Mouse (Mus musculus) fat pad, adult 2 months (tissue): ENCODE data around the gene Epx.
"Not testable (repeated sequence)": the region's sequence is repeated elsewhere in the genome, so short reads cannot be mapped to it uniquely, and the experiment has no call there.

ENCODE experiments used
- DNase-seq: peaks from one replicate; pipeline ENCODE4 v3.0.0-alpha.2; 2011; ENCODE audit warnings: low read depth, low spot score; ENCODE audit errors: extremely low read depth

Gene Epx

GRCm38 (mm10) chr11:87875436-87875835, at the start of gene Epx:
TSS of gene Epx (minus strand) at chr11:87875536.
- no peak for DNase-seq

- DNase-seq: no peak
Observed at GRCm38 (mm10) chr11:87920966-87921365, 45.6 kb upstream of the Epx start, which contains the start of gene Olfr464. TSS of gene Olfr464 (minus strand) at chr11:87920967.

GRCm38 (mm10) chr11:87920301-87920700, 45.0 kb upstream of the Epx start:
- DNase-seq: no peak

- DNase-seq: no peak
Observed at GRCm38 (mm10) chr11:87916005-87916404, 40.7 kb upstream of the Epx start.

GRCm38 (mm10) chr11:87904331-87904730, 29.0 kb upstream of the Epx start:
- DNase-seq: no peak

GRCm38 (mm10) chr11:87897287-87897686, 22.0 kb upstream of the Epx start, which contains the start of gene Olfr463:
TSS of gene Olfr463 (minus strand) at chr11:87897387.
- no peak for DNase-seq

- no peak for DNase-seq
Observed at GRCm38 (mm10) chr11:87892168-87892567, 16.8 kb upstream of the Epx start, which contains the start of gene Olfr462. TSS of gene Olfr462 (minus strand) at chr11:87892268.

- no peak for DNase-seq
Observed at GRCm38 (mm10) chr11:87884856-87885255, 9.5 kb upstream of the Epx start.

- no peak for DNase-seq
Observed at GRCm38 (mm10) chr11:87883493-87883892, 8.2 kb upstream of the Epx start.

GRCm38 (mm10) chr11:87881714-87882113, 6.4 kb upstream of the Epx start:
- DNase-seq: no peak

GRCm38 (mm10) chr11:87879826-87880225, 4.5 kb upstream of the Epx start:
- no peak for DNase-seq

GRCm38 (mm10) chr11:87871766-87872165, 3.6 kb downstream of the Epx start:
- DNase-seq: no peak

GRCm38 (mm10) chr11:87870096-87870495, 5.2 kb downstream of the Epx start:
- DNase-seq: no peak

- not testable (repeated sequence) for DNase-seq
Observed at GRCm38 (mm10) chr11:87866891-87867290, 8.4 kb downstream of the Epx start.

- no peak for DNase-seq
Observed at GRCm38 (mm10) chr11:87862805-87863204, 12.5 kb downstream of the Epx start.

GRCm38 (mm10) chr11:87860426-87860825, 14.9 kb downstream of the Epx start:
- DNase-seq: no peak

GRCm38 (mm10) chr11:87859273-87859672, 16.1 kb downstream of the Epx start:
- DNase-seq: no peak

GRCm38 (mm10) chr11:87854550-87854949, 20.8 kb downstream of the Epx start:
- DNase-seq: no peak

- no peak for DNase-seq
Observed at GRCm38 (mm10) chr11:87853597-87853954, 21.8 kb downstream of the Epx start.

GRCm38 (mm10) chr11:87852690-87853596, 22.4 kb downstream of the Epx start, which contains the start of gene Mks1:
TSS of gene Mks1 (plus strand) at chr11:87853215.
- DNase-seq: no peak

- no peak for DNase-seq
Observed at GRCm38 (mm10) chr11:87847884-87848283, 27.5 kb downstream of the Epx start.

- DNase-seq: no peak
Observed at GRCm38 (mm10) chr11:87846968-87847600, 28.3 kb downstream of the Epx start.
